Mouse (Mus musculus): ENCODE measurements around the gene Pgap3.

GRCm38 (mm10) chr11:98413731-98414130 lies 13.4 kb upstream of the Pgap3 start:
- TF ChIP-seq TAL1 (IDR thresholded peaks at IDR 0.05; ENCODE audit: low read length), result no peak
- no peak for TF ChIP-seq GATA1 (IDR thresholded peaks at IDR 0.05; ENCODE audit: low read length)

Measured in erythroblast, embryonic 14.5 days (primary cell).